Mouse (Mus musculus) limb, embryonic 11.5 days (tissue): ENCODE data around the gene Apobec1. TPM values are rescaled to one million over a fixed set of nuclear protein-coding genes. Genes with fewer than 3 reads are reported as not detected.
"Not testable (repeated sequence)": the region's sequence is repeated elsewhere in the genome, so short reads cannot be mapped to it uniquely, and the experiment has no call there.

Experiments used
- ATAC-seq: fragments of 200-750 bp; cut with Nextera tagmentation; 2 replicates; pipeline ENCODE4 v1.8.0; 2017; ENCODE audit warnings: low read depth; ENCODE audit not compliant: insufficient number of reproducible peaks, low FRiP score, low TSS enrichment
- DNase-seq: peaks from one replicate; pipeline ENCODE4 v3.0.0-alpha.2; 2015; ENCODE audit warnings: low spot score
- H3K27ac ChIP-seq: fragments of 300-500 bp; sonication (generic); replicated peaks from 2 replicates; pipeline ENCODE4 v1.5.1; 2014; ENCODE audit warnings: low read depth, mild to moderate bottlenecking, low read length
- H3K27me3 ChIP-seq: fragments of 300-500 bp; sonication (generic); 2 replicates; pipeline ENCODE4 v1.6.1; 2014; ENCODE audit warnings: mild to moderate bottlenecking, low read length, mixed read lengths; ENCODE audit not compliant: control insufficient read depth, insufficient read depth
- H3K36me3 ChIP-seq: fragments of 300-500 bp; sonication (generic); 2 replicates; pipeline ENCODE4 v1.6.1; 2014; ENCODE audit warnings: mild to moderate bottlenecking, low read length, moderate library complexity, mixed read lengths; ENCODE audit not compliant: control insufficient read depth, insufficient read depth
- H3K4me1 ChIP-seq: fragments of 300-500 bp; sonication (generic); 2 replicates; pipeline ENCODE4 v1.6.1; 2014; ENCODE audit warnings: low read length, mixed read lengths; ENCODE audit not compliant: control insufficient read depth, insufficient read depth
- H3K4me2 ChIP-seq: fragments of 300-500 bp; sonication (generic); 2 replicates; pipeline ENCODE4 v1.6.1; 2014; ENCODE audit warnings: low read depth, mild to moderate bottlenecking, moderate library complexity; ENCODE audit not compliant: severe bottlenecking
- H3K4me3 ChIP-seq: fragments of 300-500 bp; sonication (generic); 2 replicates; pipeline ENCODE4 v1.5.1; 2014; ENCODE audit warnings: low read depth, low read length
- H3K9ac ChIP-seq: fragments of 300-500 bp; sonication (generic); 2 replicates; pipeline ENCODE4 v1.6.1; 2014; ENCODE audit warnings: mild to moderate bottlenecking, low read length
- H3K9me3 ChIP-seq: fragments of 300-500 bp; sonication (generic); 2 replicates; pipeline ENCODE4 v1.6.1; 2016; ENCODE audit warnings: low read length; ENCODE audit not compliant: control insufficient read depth
- WGBS: fragments of 180-500 bp; shearing (Covaris S2); extraction: QIAGEN DNeasy Blood & Tissue Kit; methylation state at CpG from one replicate; pipeline ENCODE4 v1.1.7; 2014; 5-methylcytosine and 5-hydroxymethylcytosine counted together
- polyA plus RNA-seq: library from polyadenylated mRNA; unstranded; fragments of >200 nt; fragmentation: Nextera tagmentation; extraction: Ambion mirVana; gene quantifications from 2 replicates; pipeline ENCODE4 v1.2.1, GENCODE M21; 2014

Gene Apobec1
- polyA plus RNA-seq, 1 experiment from 2014 or later = 0.79 TPM

GRCm38 (mm10) chr6:122579086-122579485 is 23.2 kb downstream of the Apobec1 start:
- Histone ChIP-seq H3K9ac (no peak overlapping the region), H3K4me1 (no peaks in the 10 kb centered on the region), H3K4me3 (no peak overlapping the region), H3K36me3 (no peaks in the 10 kb centered on the region), H3K27me3 (no peaks in the 10 kb centered on the region), H3K27ac (no peak overlapping the region), H3K4me2 (no peak overlapping the region), H3K9me3 (no peaks in the 10 kb centered on the region)
- DNase-seq (no peak), ATAC-seq (no peak)
- 77% methylated on average over 1 of the region's 1 CpGs for WGBS

- H3K4me2 ChIP-seq = no peak overlapping the region
- ATAC-seq = no peak
- no peaks in the 10 kb centered on the region for H3K4me1 ChIP-seq
- H3K27ac ChIP-seq = no peak overlapping the region
- DNase-seq = no peak
- H3K4me3 ChIP-seq = no peak overlapping the region
- no peaks in the 10 kb centered on the region for H3K27me3 ChIP-seq
- H3K36me3 ChIP-seq = no peaks in the 10 kb centered on the region
- no peaks in the 10 kb centered on the region for H3K9me3 ChIP-seq
- 87% methylated on average over 3 of the region's 3 CpGs for WGBS
- H3K9ac ChIP-seq = no peak overlapping the region
Observed at GRCm38 (mm10) chr6:122577030-122577429, 25.2 kb downstream of the Apobec1 start.

GRCm38 (mm10) chr6:122575037-122575436 is 27.2 kb downstream of the Apobec1 start:
- not testable (repeated sequence) for H3K9me3 ChIP-seq, ATAC-seq, DNase-seq, H3K27me3 ChIP-seq, H3K4me3 ChIP-seq, H3K36me3 ChIP-seq, H3K9ac ChIP-seq, H3K27ac ChIP-seq, H3K4me2 ChIP-seq, H3K4me1 ChIP-seq
- 87% methylated on average over 1 of the region's 1 CpGs for WGBS

GRCm38 (mm10) chr6:122571617-122571959 is 30.7 kb downstream of the Apobec1 start:
- Histone ChIP-seq H3K27ac (no peak overlapping the region), H3K4me1 (no peaks in the 10 kb centered on the region), H3K4me3 (no peak overlapping the region), H3K27me3 (no peaks in the 10 kb centered on the region), H3K4me2 (no peak overlapping the region), H3K9me3 (no peaks in the 10 kb centered on the region), H3K36me3 (no peaks in the 10 kb centered on the region), H3K9ac (no peak overlapping the region)
- DNase-seq (no peak), ATAC-seq (no peak)
- WGBS = 84% methylated on average over 3 of the region's 3 CpGs

GRCm38 (mm10) chr6:122570695-122571616 is 31.3 kb downstream of the Apobec1 start:
- H3K4me2 ChIP-seq = no peak overlapping the region
- WGBS = 56% methylated on average over 8 of the region's 8 CpGs
- DNase-seq = no peak
- no peaks in the 10 kb centered on the region for H3K9me3 ChIP-seq
- H3K27me3 ChIP-seq = no peaks in the 10 kb centered on the region
- H3K36me3 ChIP-seq = no peaks in the 10 kb centered on the region
- no peak overlapping the region for H3K9ac ChIP-seq
- ATAC-seq = no peak
- no peak overlapping the region for H3K4me3 ChIP-seq
- H3K4me1 ChIP-seq = no peaks in the 10 kb centered on the region
- H3K27ac ChIP-seq = no peak overlapping the region

- no peaks in the 10 kb centered on the region for H3K9me3 ChIP-seq
- no peak overlapping the region for H3K4me3 ChIP-seq
- ATAC-seq (no peak), DNase-seq (no peak)
- H3K36me3 ChIP-seq = no peaks in the 10 kb centered on the region
- H3K27me3 ChIP-seq = no peaks in the 10 kb centered on the region
- no peak overlapping the region for H3K9ac ChIP-seq
- no peak overlapping the region for H3K4me2 ChIP-seq
- 94% methylated on average over 1 of the region's 1 CpGs for WGBS
- H3K27ac ChIP-seq = no peak overlapping the region
- H3K4me1 ChIP-seq = no peaks in the 10 kb centered on the region
Observed at GRCm38 (mm10) chr6:122569762-122570161, 32.5 kb downstream of the Apobec1 start.

- WGBS = 71% methylated on average over 5 of the region's 5 CpGs
- ATAC-seq (no peak), DNase-seq (no peak)
- H3K4me2 ChIP-seq = no peak overlapping the region
- H3K9ac ChIP-seq = no peak overlapping the region
- H3K27me3 ChIP-seq = no peaks in the 10 kb centered on the region
- H3K9me3 ChIP-seq = no peaks in the 10 kb centered on the region
- no peak overlapping the region for H3K27ac ChIP-seq
- no peaks in the 10 kb centered on the region for H3K4me1 ChIP-seq
- no peaks in the 10 kb centered on the region for H3K36me3 ChIP-seq
- no peak overlapping the region for H3K4me3 ChIP-seq
Observed at GRCm38 (mm10) chr6:122569113-122569512, 33.1 kb downstream of the Apobec1 start.

- H3K27ac ChIP-seq = no peak overlapping the region
- H3K4me3 ChIP-seq = no peak overlapping the region
- H3K27me3 ChIP-seq = no peaks in the 10 kb centered on the region
- DNase-seq (no peak), ATAC-seq (no peak)
- H3K9me3 ChIP-seq = no peaks in the 10 kb centered on the region
- no peaks in the 10 kb centered on the region for H3K36me3 ChIP-seq
- 88% methylated on average over 9 of the region's 9 CpGs for WGBS
- no peaks in the 10 kb centered on the region for H3K4me1 ChIP-seq
- no peak overlapping the region for H3K4me2 ChIP-seq
- no peak overlapping the region for H3K9ac ChIP-seq
Observed at GRCm38 (mm10) chr6:122565070-122565784, 37.0 kb downstream of the Apobec1 start.
